Mouse (Mus musculus) central nervous system, embryonic 11.5 days (tissue): ENCODE results near the gene Rsbn1l. TPM values are rescaled to one million over a fixed set of nuclear protein-coding genes. Genes with fewer than 3 reads are reported as not detected.

Experiments
- polyA plus RNA-seq: library from polyadenylated mRNA; depleted of rRNA; stranded (reverse); fragments of >200 nt; gene quantifications from 2 replicates; pipeline ENCODE4 v1.2.3, GENCODE M21; 2012; rRNA removed

Gene Rsbn1l
- polyA plus RNA-seq, result 7.1 and 11.0 TPM in 2 replicates

GRCm38 (mm10) chr5:20956298-20956697, at the start of gene Rsbn1l:
TSS of gene Rsbn1l (minus strand) at chr5:20956398.

GRCm38 (mm10) chr5:20881915-20882800, 74.0 kb downstream of the Rsbn1l start, which contains the start of the genes Phtf2 and Tmem60:
TSS of gene Phtf2 (minus strand) at chr5:20882124.
TSS of gene Tmem60 (plus strand) at chr5:20882191.

Other genes with a start within 250 kb of the Rsbn1l start
- gene Phtf2, start 74.3 kb downstream of the Rsbn1l start, polyA plus RNA-seq, result 10.4 and 13.0 TPM in 2 replicates
- gene Tmem60, start 74.2 kb downstream of the Rsbn1l start, polyA plus RNA-seq, result 15.8 and 36.5 TPM in 2 replicates
- gene Ptpn12, start 99.5 kb upstream of the Rsbn1l start, polyA plus RNA-seq, result 62.4 and 88.5 TPM in 2 replicates
- gene Gsap, start 229.9 kb upstream of the Rsbn1l start, polyA plus RNA-seq, result 1.3 and 1.8 TPM in 2 replicates